Mouse (Mus musculus): ENCODE measurements around the gene Lpcat1. TPM values are rescaled to one million over a fixed set of nuclear protein-coding genes. Genes with fewer than 3 reads are reported as not detected.

Lpcat1 gene
- polyA plus RNA-seq, 1 experiment from 2014 or later, result 81.9 TPM

Other genes starting within 250 kb of the Lpcat1 start
- 0.17 TPM in 1 of 2 replicates, not detected in the other for gene Irx4, start 206.7 kb upstream of the Lpcat1 start, polyA plus RNA-seq (2014; fragmentation: Nextera tagmentation; extraction: Ambion mirVana)
- 207 and 211 TPM in 2 replicates for gene Mrpl36, start 138.7 kb upstream of the Lpcat1 start, polyA plus RNA-seq (2014; fragmentation: Nextera tagmentation; extraction: Ambion mirVana)
- 358 and 377 TPM in 2 replicates for gene Ndufs6, start 138.7 kb upstream of the Lpcat1 start, polyA plus RNA-seq (2014; fragmentation: Nextera tagmentation; extraction: Ambion mirVana)
- 0.70 and 1.2 TPM in 2 replicates for gene Slc6a3, start 69.5 kb downstream of the Lpcat1 start, polyA plus RNA-seq (2014; fragmentation: Nextera tagmentation; extraction: Ambion mirVana)
- gene Clptm1l, start 136.8 kb downstream of the Lpcat1 start, polyA plus RNA-seq (2014; fragmentation: Nextera tagmentation; extraction: Ambion mirVana), result 157 and 167 TPM in 2 replicates
- 2.2 and 2.9 TPM in 2 replicates for gene Tert, start 159.7 kb downstream of the Lpcat1 start, polyA plus RNA-seq (2014; fragmentation: Nextera tagmentation; extraction: Ambion mirVana)
- not detected in 2 replicates for gene Slc6a18, start 210.8 kb downstream of the Lpcat1 start, polyA plus RNA-seq (2014; fragmentation: Nextera tagmentation; extraction: Ambion mirVana)
- 0.47 and 0.84 TPM in 2 replicates for gene Slc6a19, start 237.7 kb downstream of the Lpcat1 start, polyA plus RNA-seq (2014; fragmentation: Nextera tagmentation; extraction: Ambion mirVana)